Mouse (Mus musculus) liver, embryonic 14 days (tissue): ENCODE measurements around the gene Syap1. TPM values are rescaled to one million over a fixed set of nuclear protein-coding genes. Genes with fewer than 3 reads are reported as not detected.

Experiments used
- polyA plus RNA-seq: library from polyadenylated mRNA; depleted of rRNA; stranded (reverse); fragments of >200 nt; gene quantifications from 2 replicates; pipeline ENCODE4 v1.2.3, GENCODE M21; 2012; rRNA removed

Gene Syap1
- 7.5 and 8.2 TPM in 2 replicates for polyA plus RNA-seq

DNA sequence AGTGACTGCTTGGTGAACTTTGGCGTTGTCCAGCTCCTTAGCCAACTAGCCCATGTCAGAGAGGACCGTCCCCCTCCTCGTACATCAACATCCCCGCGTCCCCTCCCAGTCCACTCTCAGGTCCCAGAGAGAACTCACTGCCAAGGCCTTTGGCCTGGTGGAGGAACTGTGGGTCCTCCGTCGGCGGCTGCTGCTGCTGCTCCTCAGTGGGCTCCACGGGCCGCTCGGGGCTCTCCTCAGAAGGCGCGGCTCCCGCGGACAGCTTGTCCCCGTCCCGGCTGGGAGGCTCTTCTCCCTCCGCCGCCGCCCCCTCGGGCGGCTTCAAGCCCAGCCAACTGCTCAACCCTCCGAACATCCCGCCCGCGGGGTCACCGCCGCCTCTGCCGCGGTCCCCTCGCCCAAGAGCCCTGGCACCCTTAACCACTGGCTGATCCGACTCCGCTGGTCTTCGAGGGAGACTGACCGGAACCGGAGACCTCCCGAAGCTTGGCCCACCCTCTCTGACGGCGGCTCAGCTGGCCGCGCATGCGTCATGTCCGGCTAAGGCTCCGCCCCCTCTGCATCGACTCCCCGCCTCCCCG, at the start of gene Syap1:
Gene Syap1, minus strand, starts transcription at position 517 of the 581 bp plus-strand sequence.

DNA sequence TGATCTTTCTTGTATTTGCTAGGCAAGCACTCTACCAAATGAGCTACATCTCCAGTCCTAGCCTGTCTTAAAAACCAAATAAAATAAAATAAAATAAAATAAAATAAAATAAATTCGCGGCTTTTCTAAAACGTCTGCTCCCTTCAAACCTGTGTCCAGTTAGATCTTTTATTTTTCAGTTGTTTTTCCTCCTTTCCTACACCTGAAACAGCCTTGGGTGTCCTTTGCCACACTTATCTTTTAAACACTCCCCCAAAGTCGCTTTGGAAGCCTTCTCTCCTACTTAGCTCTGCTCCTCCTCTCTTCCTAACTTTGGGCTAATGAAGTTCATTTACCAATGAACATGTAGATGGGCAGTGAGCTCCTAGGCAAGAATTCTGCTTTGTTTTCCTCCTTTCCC, 12.7 kb upstream of the Syap1 start, which contains the start of gene Ctps2:
Gene Ctps2, plus strand, starts transcription at position 301 of the 400 bp plus-strand sequence.

DNA sequence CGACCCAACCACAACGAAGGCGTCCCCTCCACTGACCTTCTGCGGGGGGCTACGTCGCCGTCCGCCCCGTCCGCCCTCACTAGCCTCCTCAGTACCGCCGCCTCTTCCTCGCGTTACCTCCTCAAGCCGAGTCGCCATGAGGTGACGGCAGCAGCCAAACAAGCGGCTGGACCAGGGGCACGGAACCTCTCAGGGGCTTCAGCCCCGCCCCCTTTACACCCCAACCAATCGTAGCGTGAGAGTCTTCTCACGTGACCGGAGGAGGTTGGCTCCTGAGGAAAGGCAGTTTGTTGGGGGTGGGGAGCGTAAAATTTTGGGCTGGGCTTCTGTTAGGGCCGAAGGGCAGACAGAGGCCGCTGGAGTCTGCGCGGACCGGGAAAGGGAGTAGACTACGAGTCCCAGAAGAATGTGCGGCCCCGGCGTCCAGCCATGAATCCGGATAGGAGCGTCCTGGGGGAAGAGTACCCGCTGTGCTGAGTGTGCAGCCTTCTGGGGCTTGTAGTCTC, 59.0 kb downstream of the Syap1 start, which contains the start of gene Txlng:
Gene Txlng, minus strand, starts transcription at position 252 of the 506 bp plus-strand sequence.

Other genes starting within 250 kb of the Syap1 start
- gene Reps2, start 244.8 kb downstream of the Syap1 start, polyA plus RNA-seq, result 0.60 and 0.75 TPM in 2 replicates
- gene Rbbp7, start 128.0 kb downstream of the Syap1 start, polyA plus RNA-seq, result 114 and 124 TPM in 2 replicates
- gene Txlng, start 59.0 kb downstream of the Syap1 start, polyA plus RNA-seq, result 5.5 and 6.7 TPM in 2 replicates
- 13.7 and 14.7 TPM in 2 replicates for gene Ctps2, start 12.8 kb upstream of the Syap1 start, polyA plus RNA-seq
- gene S100g, start 76.2 kb upstream of the Syap1 start, polyA plus RNA-seq, result 2.1 and 2.8 TPM in 2 replicates